Mouse (Mus musculus): ENCODE results near the gene Apol6.

DNA sequence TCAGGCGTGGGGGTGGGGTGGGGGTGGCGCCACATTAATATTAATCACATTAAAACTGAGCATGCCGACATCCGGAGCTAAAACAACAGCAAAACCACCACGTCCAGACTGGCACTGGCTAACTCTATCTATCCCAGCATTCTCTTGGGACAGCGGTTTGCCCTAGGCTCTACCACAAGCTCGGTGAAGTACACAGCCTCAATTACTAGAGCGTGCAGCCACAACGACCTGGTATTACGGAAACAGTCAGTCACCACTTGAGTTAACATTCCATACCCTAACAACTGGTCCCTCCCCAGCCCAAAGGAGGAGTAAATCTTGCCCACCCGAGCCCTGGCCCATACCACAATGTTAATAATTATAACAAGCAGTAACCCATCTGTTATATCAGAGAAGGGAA, 44.7 kb downstream of the Apol6 start:
- TF ChIP-seq USF1 (IDR thresholded peaks at IDR 0.05; ENCODE audit: low read depth) (no peak), CEBPB (IDR thresholded peaks at IDR 0.05; ENCODE audit: insufficient read depth, poor library complexity, severe bottlenecking) (no peak), POLR2A (IDR thresholded peaks at IDR 0.05; ENCODE audit: insufficient read length, low read depth) (peak; percentile 39), TCF12 (IDR thresholded peaks at IDR 0.05; ENCODE audit: insufficient read depth, poor library complexity, severe bottlenecking) (no peak), MAX (IDR thresholded peaks at IDR 0.05; ENCODE audit: low read depth) (no peak), SRF (IDR thresholded peaks at IDR 0.05; ENCODE audit: control insufficient read depth, insufficient read length, low read depth) (no peak)

Data from myocyte (in vitro differentiated cells).